Mouse (Mus musculus) macrophage (primary cell): ENCODE data around the gene Kcnc3. TPM values are rescaled to one million over a fixed set of nuclear protein-coding genes. Genes with fewer than 3 reads are reported as not detected.

ENCODE experiments used
- H3K27ac ChIP-seq: fragments of 350-480 bp; formaldehyde crosslinking; 2 replicates; pipeline ENCODE4 v1.9.0; 2021
- H3K36me3 ChIP-seq: fragments of 350-480 bp; formaldehyde crosslinking; 2 replicates; pipeline ENCODE4 v1.9.0; 2021; ENCODE audit errors: inconsistent target
- H3K4me3 ChIP-seq: fragments of 350-480 bp; formaldehyde crosslinking; 2 replicates; pipeline ENCODE4 v1.9.0; 2021; ENCODE audit errors: inconsistent target
- H3K79me2 ChIP-seq: fragments of 350-480 bp; formaldehyde crosslinking; 2 replicates; pipeline ENCODE4 v1.9.0; 2021; ENCODE audit errors: inconsistent target
- WGBS: methylation state at CpG from one replicate; pipeline ENCODE4 v1.1.7; 2026; ENCODE audit warnings: inconsistent platforms; ENCODE audit not compliant: missing documents; 5-methylcytosine and 5-hydroxymethylcytosine counted together
- polyA plus RNA-seq: library from polyadenylated mRNA; stranded (reverse); fragments of 250-400 nt; gene quantifications from 3 replicates; pipeline ENCODE4 v1.2.4, GENCODE M21; 2018; ENCODE audit warnings: inconsistent platforms

The Kcnc3 gene
- polyA plus RNA-seq, 1 experiment from 2014 or later = 0.11 TPM

DNA sequence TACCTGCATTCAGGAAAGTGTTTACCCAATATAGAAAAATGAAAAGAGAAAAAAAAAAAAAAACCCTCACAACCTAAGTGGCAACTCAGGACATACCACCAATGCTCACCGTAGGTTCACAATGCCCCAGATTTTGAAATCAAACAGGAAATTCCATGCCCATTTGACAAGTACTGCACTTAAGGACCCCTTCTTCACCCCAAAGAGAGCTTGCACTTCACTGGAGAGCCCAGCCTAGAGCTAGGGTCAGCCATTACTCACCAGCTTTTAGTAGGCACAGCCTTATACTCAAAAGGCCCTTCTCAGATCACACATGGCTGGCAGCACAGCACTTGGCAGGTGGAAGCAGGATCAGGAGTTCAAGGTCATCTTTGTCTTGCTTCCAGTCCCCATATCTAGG is 7.3 kb upstream of the Kcnc3 start:
- no peaks in the 10 kb centered on the region for H3K36me3 ChIP-seq
- H3K27ac ChIP-seq = no peak overlapping the region
- 85% methylated on average over 1 of the region's 1 CpGs for WGBS
- H3K79me2 ChIP-seq = no peaks in the 10 kb centered on the region
- H3K4me3 ChIP-seq = no peak overlapping the region

DNA sequence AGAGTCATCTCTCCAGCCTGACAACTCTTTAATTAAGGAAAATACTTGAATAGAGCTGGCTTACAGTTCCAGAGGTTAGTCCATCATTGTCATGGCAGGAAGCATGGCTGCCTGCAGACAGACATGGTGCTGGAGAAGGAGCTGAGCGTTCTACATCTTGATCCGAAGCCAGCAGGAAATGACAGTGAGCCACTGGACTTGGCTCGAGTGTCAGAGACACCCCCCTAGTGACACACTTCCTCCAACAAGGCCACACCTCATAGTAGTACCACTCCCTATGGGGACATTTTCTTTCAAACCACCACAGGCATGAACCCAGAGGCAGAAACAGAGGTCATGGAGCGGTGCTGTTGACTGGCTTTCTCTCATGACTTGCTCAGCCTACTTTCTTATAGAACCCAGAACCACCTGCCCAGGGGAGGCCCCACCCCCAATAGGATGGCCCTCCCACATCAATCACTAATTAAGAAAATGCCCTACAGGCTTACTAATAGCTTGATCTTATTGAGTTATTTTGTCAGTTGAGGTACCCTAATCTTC is 6.1 kb upstream of the Kcnc3 start:
- Histone ChIP-seq H3K4me3 (no peak overlapping the region), H3K36me3 (no peaks in the 10 kb centered on the region), H3K27ac (no peak overlapping the region), H3K79me2 (no peaks in the 10 kb centered on the region)
- WGBS = 56% methylated on average over 4 of the region's 4 CpGs

DNA sequence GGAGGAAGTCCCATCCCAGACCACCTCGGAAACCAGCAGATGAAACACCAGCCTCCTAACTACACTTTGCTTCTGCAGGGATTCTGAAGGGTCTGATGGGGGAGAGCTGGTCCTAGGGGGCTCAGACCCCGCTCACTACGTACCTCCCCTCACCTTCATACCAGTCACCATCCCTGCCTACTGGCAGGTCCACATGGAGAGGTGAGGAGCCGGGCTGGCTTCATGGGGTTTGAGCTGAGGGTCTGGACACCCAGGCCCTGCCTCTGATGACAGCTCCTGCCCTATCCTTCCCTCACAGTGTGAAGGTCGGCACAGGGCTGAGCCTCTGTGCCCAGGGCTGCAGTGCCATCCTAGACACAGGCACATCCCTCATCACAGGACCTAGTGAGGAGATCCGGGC is 5.5 kb upstream of the Kcnc3 start:
- Histone ChIP-seq H3K79me2 (no peaks in the 10 kb centered on the region), H3K27ac (no peak overlapping the region), H3K4me3 (no peak overlapping the region), H3K36me3 (no peaks in the 10 kb centered on the region)
- WGBS = 87% methylated on average over 6 of the region's 6 CpGs

DNA sequence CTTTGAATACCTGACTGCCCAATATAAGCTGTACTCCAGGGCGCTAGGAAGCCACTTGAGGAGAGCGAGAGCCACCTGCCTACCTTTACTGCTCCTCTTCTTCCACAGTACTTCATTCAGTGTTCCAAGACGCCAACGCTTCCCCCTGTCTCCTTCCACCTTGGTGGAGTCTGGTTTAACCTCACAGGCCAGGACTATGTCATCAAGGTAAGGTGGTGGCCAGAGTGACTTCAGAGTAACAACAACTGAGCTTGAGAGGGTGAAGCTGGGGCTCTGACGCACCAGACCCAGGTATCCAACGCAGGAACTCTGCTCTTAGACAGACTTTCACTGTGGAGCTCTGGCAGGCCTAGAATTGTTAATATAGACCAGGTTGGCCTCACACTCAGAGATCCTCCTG is 4.9 kb upstream of the Kcnc3 start:
- Histone ChIP-seq H3K79me2 (no peaks in the 10 kb centered on the region), H3K27ac (no peak overlapping the region), H3K4me3 (no peak overlapping the region), H3K36me3 (no peaks in the 10 kb centered on the region)
- 89% methylated on average over 6 of the region's 6 CpGs for WGBS

DNA sequence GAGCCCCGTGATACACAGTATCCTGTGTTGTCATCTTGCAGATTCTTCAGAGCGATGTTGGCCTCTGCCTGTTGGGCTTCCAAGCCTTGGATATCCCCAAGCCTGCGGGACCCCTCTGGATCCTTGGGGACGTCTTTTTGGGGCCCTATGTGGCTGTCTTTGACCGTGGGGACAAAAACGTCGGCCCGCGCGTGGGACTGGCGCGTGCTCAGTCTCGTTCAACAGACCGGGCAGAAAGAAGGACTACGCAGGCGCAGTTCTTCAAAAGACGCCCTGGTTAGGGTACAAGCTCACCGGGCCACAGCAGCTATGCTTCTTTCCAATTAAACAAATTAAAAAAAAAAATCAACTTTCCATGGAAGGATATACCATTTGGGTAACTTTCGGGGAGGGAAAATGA is 3.9 kb upstream of the Kcnc3 start:
- 29% methylated on average over 19 of the region's 19 CpGs for WGBS
- H3K4me3 ChIP-seq = no peak overlapping the region
- no peak overlapping the region for H3K27ac ChIP-seq
- no peaks in the 10 kb centered on the region for H3K36me3 ChIP-seq
- no peaks in the 10 kb centered on the region for H3K79me2 ChIP-seq

DNA sequence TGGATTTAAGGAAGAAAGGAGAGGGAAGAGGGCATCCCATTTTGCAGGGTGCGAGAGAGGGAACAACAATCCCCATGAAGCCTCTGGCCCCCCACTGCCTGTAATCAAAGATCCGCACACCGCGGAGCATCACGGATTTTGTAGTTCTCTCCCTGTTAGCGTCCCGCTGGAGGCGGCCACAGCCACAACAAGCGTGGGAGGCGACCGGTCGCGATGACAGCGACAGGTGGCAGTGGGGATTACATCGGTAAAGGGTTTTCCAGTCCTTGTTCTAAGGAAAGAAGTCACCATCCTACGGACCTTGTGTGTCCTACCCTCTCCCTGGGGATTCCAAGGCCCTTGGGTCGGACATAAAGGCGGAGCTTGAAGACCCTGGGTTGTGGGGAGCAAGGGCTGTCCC is 3.5 kb upstream of the Kcnc3 start:
- Histone ChIP-seq H3K36me3 (no peaks in the 10 kb centered on the region), H3K27ac (no peak overlapping the region), H3K4me3 (no peak overlapping the region), H3K79me2 (no peaks in the 10 kb centered on the region)
- 5% methylated on average over 18 of the region's 18 CpGs for WGBS

DNA sequence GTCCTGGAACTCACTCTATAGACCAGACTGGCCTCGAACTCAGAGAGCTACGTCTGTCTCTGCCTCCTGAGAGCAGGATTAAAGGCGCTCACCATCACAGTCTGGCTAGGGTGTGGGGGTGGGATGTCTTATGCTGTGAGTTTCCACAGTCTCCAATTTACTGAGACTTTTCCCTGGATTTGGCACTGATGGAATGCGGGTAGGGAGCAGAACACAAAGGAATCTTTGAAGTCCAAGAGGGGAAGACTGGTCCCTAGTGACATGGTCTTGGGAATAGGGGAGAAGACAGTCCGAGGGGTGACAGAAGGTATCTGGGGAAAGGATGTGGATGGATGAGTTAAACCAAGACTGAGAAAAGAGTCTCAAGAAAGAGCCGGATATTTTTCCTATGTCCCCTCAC is 2.8 kb upstream of the Kcnc3 start:
- Histone ChIP-seq H3K36me3 (no peaks in the 10 kb centered on the region), H3K27ac (no peak overlapping the region), H3K79me2 (no peaks in the 10 kb centered on the region), H3K4me3 (no peak overlapping the region)
- 50% methylated on average over 6 of the region's 6 CpGs for WGBS

DNA sequence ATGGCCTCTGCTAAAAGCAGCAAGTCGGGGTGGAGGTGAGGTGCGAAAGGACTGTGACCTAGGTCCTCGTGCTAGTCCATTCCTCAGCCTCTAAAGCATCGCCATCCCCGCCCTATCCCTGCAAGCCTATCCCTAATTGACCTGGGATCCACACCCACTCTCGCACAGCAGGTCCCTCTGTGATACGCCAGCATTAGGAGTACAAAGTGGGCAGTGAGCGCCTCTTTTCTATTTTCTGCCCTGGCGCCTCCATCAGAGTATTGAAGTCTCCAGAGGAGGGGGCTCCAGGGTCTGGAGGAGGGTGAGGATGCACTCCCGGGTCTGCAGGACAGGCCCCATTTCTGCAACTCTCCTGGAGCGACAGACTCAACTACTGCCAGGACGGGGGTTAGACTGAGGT is 2.1 kb upstream of the Kcnc3 start:
- no peaks in the 10 kb centered on the region for H3K79me2 ChIP-seq
- no peaks in the 10 kb centered on the region for H3K36me3 ChIP-seq
- H3K4me3 ChIP-seq = no peak overlapping the region
- WGBS = 19% methylated on average over 12 of the region's 12 CpGs
- H3K27ac ChIP-seq = no peak overlapping the region

DNA sequence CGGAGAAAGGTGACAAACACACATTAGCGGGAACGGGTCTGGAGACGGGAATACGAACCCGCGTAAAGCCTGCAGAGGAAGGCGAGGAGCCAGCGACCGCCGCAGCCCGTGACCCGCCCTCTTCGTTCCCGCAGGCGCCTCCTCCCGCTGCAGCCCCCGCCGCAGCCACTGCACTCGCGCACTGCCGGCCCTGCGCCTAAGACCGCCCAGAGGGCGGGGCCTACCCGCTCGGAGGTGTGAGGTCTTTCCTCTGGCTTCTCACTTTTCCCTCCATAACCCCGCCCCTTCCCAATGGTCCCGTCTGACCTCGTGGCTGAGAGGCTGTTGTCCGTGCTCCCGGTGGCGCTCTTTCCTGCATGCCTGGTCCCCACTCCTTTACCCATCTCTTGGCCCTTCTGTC is 1.3 kb upstream of the Kcnc3 start:
- WGBS = 2% methylated on average over 33 of the region's 33 CpGs
- Histone ChIP-seq H3K27ac (no peak overlapping the region), H3K79me2 (no peaks in the 10 kb centered on the region), H3K36me3 (no peaks in the 10 kb centered on the region), H3K4me3 (no peak overlapping the region; the same call in 1 of the 2 replicates)

DNA sequence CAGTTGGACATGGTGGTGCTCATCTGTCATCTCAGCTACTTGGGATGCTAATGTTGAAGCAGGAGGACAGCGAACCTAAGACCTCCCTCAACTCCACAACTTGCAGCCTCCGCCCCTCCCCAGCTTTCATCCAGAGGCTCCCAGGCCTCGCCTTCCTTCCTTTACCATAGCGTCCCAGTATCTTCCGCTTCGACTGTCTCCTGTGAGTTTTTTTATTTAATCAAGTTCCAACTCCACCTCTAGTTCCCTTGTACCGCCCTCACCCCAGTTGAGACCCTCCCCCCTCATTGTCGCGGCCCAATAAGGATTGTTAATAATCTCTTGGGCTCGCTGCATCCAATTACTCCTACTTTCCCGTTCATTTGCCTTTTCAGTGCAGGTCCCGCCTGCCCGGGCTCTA is 518 bp upstream of the Kcnc3 start:
- Histone ChIP-seq H3K4me3 (no peak overlapping the region), H3K36me3 (no peaks in the 10 kb centered on the region), H3K79me2 (no peaks in the 10 kb centered on the region), H3K27ac (no peak overlapping the region)
- 25% methylated on average over 12 of the region's 13 CpGs for WGBS

DNA sequence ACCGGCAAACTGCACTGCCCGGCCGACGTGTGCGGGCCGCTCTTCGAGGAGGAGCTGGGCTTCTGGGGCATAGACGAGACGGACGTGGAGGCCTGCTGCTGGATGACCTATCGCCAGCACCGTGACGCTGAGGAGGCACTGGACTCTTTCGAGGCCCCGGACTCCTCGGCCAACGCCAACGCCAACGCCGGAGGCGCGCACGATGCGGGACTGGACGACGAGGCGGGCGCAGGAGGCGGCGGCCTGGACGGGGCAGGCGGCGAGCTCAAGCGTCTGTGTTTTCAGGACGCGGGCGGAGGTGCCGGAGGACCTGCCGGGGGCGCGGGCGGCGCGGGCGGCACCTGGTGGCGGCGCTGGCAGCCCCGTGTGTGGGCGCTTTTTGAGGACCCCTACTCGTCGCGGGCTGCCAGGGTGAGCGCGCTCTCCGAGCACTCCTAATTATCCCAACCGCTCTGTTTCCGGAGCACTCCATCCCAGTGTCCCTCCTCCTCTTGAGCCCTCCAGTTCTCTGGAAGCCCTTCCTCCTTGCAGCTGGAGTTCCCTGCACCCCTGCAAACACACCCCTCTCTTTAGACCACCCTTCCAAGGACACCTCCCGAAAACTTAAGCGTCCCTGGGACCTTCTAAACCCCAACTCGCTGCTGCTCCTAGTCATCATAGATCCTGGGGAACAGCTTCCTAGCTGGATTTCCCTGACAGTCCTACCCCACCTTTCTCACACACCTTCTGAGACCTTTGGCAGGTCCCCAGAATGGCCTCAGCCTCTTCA is 1.1 kb downstream of the Kcnc3 start:
- Histone ChIP-seq H3K79me2 (no peaks in the 10 kb centered on the region), H3K4me3 (no peak overlapping the region), H3K36me3 (no peaks in the 10 kb centered on the region), H3K27ac (no peak overlapping the region)
- 5% methylated on average over 52 of the region's 60 CpGs for WGBS

DNA sequence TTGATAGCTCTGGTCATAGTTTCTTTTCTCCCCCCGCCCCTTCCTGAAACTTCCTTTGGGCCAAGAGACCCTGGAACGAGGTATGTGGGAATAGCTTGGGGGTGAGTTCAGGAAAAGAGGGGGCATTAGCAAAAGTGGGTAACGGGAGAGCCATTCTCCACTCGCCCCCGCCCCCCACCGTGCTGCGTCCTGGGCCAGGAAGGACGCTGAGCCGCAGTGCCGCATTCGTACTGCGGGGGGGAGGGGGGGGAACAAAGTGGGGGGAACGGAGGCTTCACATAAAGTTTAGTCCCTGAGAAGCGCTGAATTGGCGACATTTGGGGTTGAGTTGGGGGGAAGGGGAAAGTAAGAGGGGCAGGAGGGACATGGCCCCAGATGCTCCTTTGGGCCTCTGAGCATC is 2.6 kb downstream of the Kcnc3 start:
- no peaks in the 10 kb centered on the region for H3K79me2 ChIP-seq
- no peak overlapping the region for H3K27ac ChIP-seq
- 3% methylated on average over 15 of the region's 15 CpGs for WGBS
- no peaks in the 10 kb centered on the region for H3K36me3 ChIP-seq
- no peak overlapping the region for H3K4me3 ChIP-seq

DNA sequence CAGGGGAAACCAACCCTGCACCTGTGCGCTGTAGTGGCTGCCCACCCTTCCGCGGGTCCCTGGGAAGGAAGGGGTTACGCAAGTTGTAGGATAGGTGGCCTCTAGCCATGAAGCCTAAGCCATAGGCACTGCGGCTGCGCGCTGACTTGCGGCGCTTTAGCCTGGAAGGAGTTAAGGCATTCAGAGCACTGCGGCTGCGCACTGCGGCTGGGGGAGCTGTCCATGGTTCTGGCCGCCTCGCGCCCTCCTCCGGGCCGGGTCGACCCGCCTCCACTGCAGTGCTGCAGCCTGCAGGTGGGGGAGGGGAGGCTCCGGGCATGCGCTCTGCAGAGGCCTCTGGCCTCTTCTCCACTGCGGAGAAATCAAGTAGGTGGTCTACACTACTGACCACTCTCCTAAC is 3.3 kb downstream of the Kcnc3 start:
- H3K36me3 ChIP-seq = no peaks in the 10 kb centered on the region
- H3K4me3 ChIP-seq = no peak overlapping the region
- H3K27ac ChIP-seq = no peak overlapping the region
- 3% methylated on average over 22 of the region's 22 CpGs for WGBS
- H3K79me2 ChIP-seq = no peaks in the 10 kb centered on the region

DNA sequence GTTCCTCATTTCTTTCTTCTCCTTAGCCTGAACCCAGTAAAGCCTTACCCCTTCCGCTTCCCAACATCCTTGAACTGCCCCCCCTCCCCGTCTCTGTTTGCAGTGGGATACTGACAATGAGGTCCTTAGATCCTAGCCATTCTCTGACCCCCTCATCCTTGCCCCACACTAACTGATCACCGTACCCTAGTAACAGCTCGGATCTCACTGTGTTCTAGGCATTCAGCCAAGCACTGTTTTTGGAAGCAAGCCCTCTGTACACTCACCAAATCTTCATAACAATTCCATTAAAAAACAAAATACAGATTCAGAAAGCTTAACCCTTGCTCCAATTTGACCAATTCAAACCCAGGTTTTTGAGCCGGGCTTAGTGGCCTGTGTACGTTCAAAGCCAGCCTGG is 3.8 kb downstream of the Kcnc3 start:
- Histone ChIP-seq H3K27ac (no peak overlapping the region), H3K4me3 (no peak overlapping the region), H3K36me3 (no peaks in the 10 kb centered on the region), H3K79me2 (no peaks in the 10 kb centered on the region)
- WGBS = 75% methylated on average over 6 of the region's 6 CpGs

DNA sequence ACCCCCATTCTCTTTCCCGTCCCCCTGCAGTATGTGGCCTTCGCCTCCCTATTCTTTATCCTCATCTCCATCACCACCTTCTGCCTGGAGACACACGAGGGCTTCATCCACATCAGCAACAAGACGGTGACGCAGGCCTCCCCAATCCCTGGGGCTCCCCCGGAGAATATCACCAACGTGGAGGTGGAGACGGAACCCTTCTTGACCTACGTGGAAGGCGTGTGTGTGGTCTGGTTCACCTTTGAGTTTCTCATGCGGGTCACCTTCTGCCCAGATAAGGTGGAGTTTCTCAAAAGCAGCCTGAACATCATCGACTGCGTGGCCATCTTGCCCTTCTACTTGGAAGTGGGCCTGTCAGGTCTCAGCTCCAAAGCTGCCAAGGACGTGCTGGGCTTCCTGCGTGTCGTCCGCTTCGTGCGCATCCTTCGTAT is 4.7 kb downstream of the Kcnc3 start:
- Histone ChIP-seq H3K4me3 (no peak overlapping the region), H3K27ac (no peak overlapping the region), H3K36me3 (no peaks in the 10 kb centered on the region), H3K79me2 (no peaks in the 10 kb centered on the region)
- WGBS = 93% methylated on average over 20 of the region's 20 CpGs

DNA sequence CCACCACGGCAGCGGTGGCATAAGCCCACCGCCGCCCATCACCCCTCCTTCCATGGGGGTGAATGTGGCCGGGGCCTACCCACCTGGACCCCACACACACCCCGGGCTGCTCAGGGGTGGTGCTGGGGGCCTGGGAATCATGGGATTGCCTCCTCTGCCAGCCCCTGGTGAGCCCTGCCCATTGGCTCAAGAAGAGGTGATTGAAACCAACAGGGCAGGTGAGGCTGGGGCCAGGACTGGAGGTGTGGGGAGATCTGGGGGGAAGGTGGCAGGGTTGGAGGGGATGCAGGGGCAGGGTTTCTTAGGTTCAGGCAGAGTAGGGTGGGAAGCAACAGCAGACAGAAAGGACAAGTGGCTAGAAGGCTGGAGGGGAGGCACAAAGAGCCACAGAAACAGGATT is 5.6 kb downstream of the Kcnc3 start:
- no peaks in the 10 kb centered on the region for H3K79me2 ChIP-seq
- WGBS = 88% methylated on average over 3 of the region's 6 CpGs
- H3K27ac ChIP-seq = no peak overlapping the region
- no peaks in the 10 kb centered on the region for H3K36me3 ChIP-seq
- H3K4me3 ChIP-seq = no peak overlapping the region
